Mouse (Mus musculus) MEL (cell line): Measurements from ENCODE around the gene Smad6. TPM values are rescaled to one million over a fixed set of nuclear protein-coding genes. Genes with fewer than 3 reads are reported as not detected.

Experiments
- DNase-seq: peaks from one replicate; pipeline ENCODE4 v3.0.0; 2011; ENCODE audit warnings: low read depth, low spot score
- H3K27ac ChIP-seq: 2 replicates; pipeline ENCODE4 v1.5.1; 2012; ENCODE audit warnings: low read depth, mild to moderate bottlenecking, control low read depth, low read length, moderate library complexity; ENCODE audit not compliant: control insufficient read depth
- H3K27me3 ChIP-seq, 2 experiments: fragments of 150-350 bp in 1 of 2; sonication (generic) in 1 of 2; 2 replicates each; pipeline ENCODE4 v1.6.1; 2012; ENCODE audit warnings: low read length in 2 of 2, mild to moderate bottlenecking in 2 of 2, improper control_type of control experiment in 1 of 2, moderate library complexity in 1 of 2; ENCODE audit not compliant: insufficient read depth in 2 of 2, control insufficient read depth in 1 of 2
- H3K36me3 ChIP-seq, 2 experiments: 2 replicates each; pipeline ENCODE4 v1.6.1; 2012 to 2014; ENCODE audit warnings: low read length in 2 of 2, improper control_type of control experiment in 1 of 2, inconsistent platforms in 1 of 2, mild to moderate bottlenecking in 1 of 2; ENCODE audit not compliant: insufficient read depth in 2 of 2, control insufficient read depth in 1 of 2
- H3K4me1 ChIP-seq, 2 experiments: fragments of 150-350 bp in 1 of 2; sonication (generic) in 1 of 2; 2 replicates each; pipeline ENCODE4 v1.6.1; 2012; ENCODE audit warnings: low read length in 2 of 2, improper control_type of control experiment in 1 of 2, mild to moderate bottlenecking in 1 of 2; ENCODE audit not compliant: insufficient read depth in 2 of 2, control insufficient read depth in 1 of 2
- H3K4me3 ChIP-seq, 2 experiments: fragments of 150-350 bp in 1 of 2; sonication (generic) in 1 of 2; 2 replicates each; pipeline ENCODE4 v1.5.1; 2012; ENCODE audit warnings: low read depth in 2 of 2, low read length in 2 of 2, mild to moderate bottlenecking in 2 of 2, moderate library complexity in 2 of 2, control low read depth in 1 of 2, improper control_type of control experiment in 1 of 2; ENCODE audit not compliant: control insufficient read depth in 1 of 2, insufficient read depth in 1 of 2
- H3K79me2 ChIP-seq: 2 replicates; pipeline ENCODE4 v1.6.1; 2012; ENCODE audit warnings: mild to moderate bottlenecking, low read length, moderate library complexity; ENCODE audit not compliant: control insufficient read depth, poor library complexity, insufficient read depth
- H3K9ac ChIP-seq: 2 replicates; pipeline ENCODE4 v1.6.1; 2012; ENCODE audit warnings: low read depth, mild to moderate bottlenecking, control low read depth, low read length, moderate library complexity; ENCODE audit not compliant: control insufficient read depth, poor library complexity, severe bottlenecking
- H3K9me3 ChIP-seq: fragments of 150-350 bp; sonication (generic); replicated peaks from 2 replicates; pipeline ENCODE4 v1.6.1; 2012; ENCODE audit warnings: mild to moderate bottlenecking, low read length, improper control_type of control experiment, moderate library complexity; ENCODE audit not compliant: insufficient read depth
- CHD1 ChIP-seq: IDR thresholded peaks from 2 replicates; pipeline ENCODE4 v1.6.1; 2012; ENCODE audit warnings: low read depth, mild to moderate bottlenecking, inconsistent platforms, low read length, improper control_type of control experiment
- E2F4 ChIP-seq: IDR thresholded peaks from 2 replicates; pipeline ENCODE4 v1.6.1; 2011; ENCODE audit warnings: low read depth, low read length, improper control_type of control experiment, borderline replicate concordance
- GABPA ChIP-seq: IDR thresholded peaks from 2 replicates; pipeline ENCODE4 v1.6.1; 2012; ENCODE audit warnings: low read depth, mild to moderate bottlenecking, inconsistent platforms, low read length, improper control_type of control experiment, moderate library complexity
- GATA1 ChIP-seq: IDR thresholded peaks from 2 replicates; pipeline ENCODE4 v1.6.1; 2011; ENCODE audit warnings: low read depth, low read length, improper control_type of control experiment
- HCFC1 ChIP-seq: IDR thresholded peaks from 2 replicates; pipeline ENCODE4 v1.6.1; 2012; ENCODE audit warnings: low read depth, mild to moderate bottlenecking, inconsistent platforms, low read length, improper control_type of control experiment, moderate library complexity
- MAFK ChIP-seq: IDR thresholded peaks from 2 replicates; pipeline ENCODE4 v1.6.1; 2011; ENCODE audit warnings: low read depth, mild to moderate bottlenecking, low read length, improper control_type of control experiment, borderline replicate concordance
- MAZ ChIP-seq: IDR thresholded peaks from 2 replicates; pipeline ENCODE4 v1.6.1; 2012; ENCODE audit warnings: low read depth, mild to moderate bottlenecking, inconsistent platforms, low read length, improper control_type of control experiment
- MXI1 ChIP-seq: IDR thresholded peaks from 2 replicates; pipeline ENCODE4 v1.6.1; 2011; ENCODE audit warnings: mild to moderate bottlenecking, low read depth, low read length, improper control_type of control experiment
- NELFE ChIP-seq: IDR thresholded peaks from 2 replicates; pipeline ENCODE4 v1.6.1; 2011; ENCODE audit warnings: low read depth, low read length, improper control_type of control experiment
- POLR2A ChIP-seq, 2 experiments: IDR thresholded peaks; 2 replicates each; pipeline ENCODE4 v1.6.1; 2011 to 2012; ENCODE audit warnings: low read length in 2 of 2, mild to moderate bottlenecking in 2 of 2, control low read depth in 1 of 2, improper control_type of control experiment in 1 of 2, low read depth in 1 of 2, moderate library complexity in 1 of 2; ENCODE audit not compliant: control insufficient read depth in 1 of 2, insufficient read depth in 1 of 2, poor library complexity in 1 of 2
- POLR2AphosphoS5 ChIP-seq: IDR thresholded peaks from 2 replicates; pipeline ENCODE4 v1.6.1; 2012; ENCODE audit warnings: low read depth, borderline replicate concordance, mild to moderate bottlenecking, inconsistent platforms, low read length, moderate library complexity, mixed read lengths
- RAD21 ChIP-seq: IDR thresholded peaks from 2 replicates; pipeline ENCODE4 v1.6.1; 2011; ENCODE audit warnings: mild to moderate bottlenecking, low read depth, low read length, improper control_type of control experiment
- RCOR1 ChIP-seq: IDR thresholded peaks from 2 replicates; pipeline ENCODE4 v1.6.1; 2012; ENCODE audit warnings: low read depth, mild to moderate bottlenecking, inconsistent platforms, low read length, improper control_type of control experiment
- TBP ChIP-seq: IDR thresholded peaks from 2 replicates; pipeline ENCODE4 v1.8.0; 2011; ENCODE audit warnings: low read depth, low read length, improper control_type of control experiment
- USF1 ChIP-seq: IDR thresholded peaks from 2 replicates; pipeline ENCODE4 v1.6.1; 2014; ENCODE audit warnings: low read depth, mild to moderate bottlenecking, inconsistent platforms, low read length, improper control_type of control experiment, moderate library complexity
- USF2 ChIP-seq, 2 experiments: IDR thresholded peaks; 2 replicates each; pipeline ENCODE4 v1.6.1; 2011 to 2012; ENCODE audit warnings: improper control_type of control experiment in 2 of 2, low read length in 2 of 2, borderline replicate concordance in 1 of 2, inconsistent platforms in 1 of 2, low read depth in 1 of 2, mild to moderate bottlenecking in 1 of 2; ENCODE audit not compliant: insufficient read depth in 1 of 2
- ZC3H11A ChIP-seq: IDR thresholded peaks from 2 replicates; pipeline ENCODE4 v1.6.1; 2012; ENCODE audit warnings: low read depth, mild to moderate bottlenecking, inconsistent platforms, low read length, improper control_type of control experiment
- ZKSCAN1 ChIP-seq: IDR thresholded peaks from 2 replicates; pipeline ENCODE4 v1.6.1; 2012; ENCODE audit warnings: low read depth, mild to moderate bottlenecking, inconsistent platforms, low read length, improper control_type of control experiment, moderate library complexity
- ZMIZ1 ChIP-seq: IDR thresholded peaks from 2 replicates; pipeline ENCODE4 v1.6.1; 2012; ENCODE audit warnings: low read depth, mild to moderate bottlenecking, inconsistent platforms, low read length, improper control_type of control experiment, moderate library complexity
- ZNF384 ChIP-seq: IDR thresholded peaks from 2 replicates; pipeline ENCODE4 v1.6.1; 2012; ENCODE audit warnings: low read depth, mild to moderate bottlenecking, inconsistent platforms, low read length, improper control_type of control experiment
- polyA plus RNA-seq, 2 experiments: library from polyadenylated mRNA; stranded (reverse) in 1 of 2; unstranded in 1 of 2; fragments of >175 nt in 1 of 2; fragments of >200 nt in 1 of 2; gene quantifications; 2 replicates each; pipeline versions ENCODE4 v1.2.1 to v1.2.4; 2012; ENCODE audit warnings: low replicate concordance in 2 of 2, low read depth in 1 of 2; ENCODE audit not compliant: insufficient read length in 2 of 2, insufficient read depth in 1 of 2, missing spikeins in 1 of 2
- total RNA-seq: library from RNA; depleted of rRNA; stranded (reverse); fragments of 300-350 nt; gene quantifications from 2 replicates; pipeline ENCODE4 v1.2.3, GENCODE M21; 2012

Gene Smad6
- total and polyA plus RNA-seq, 3 experiments: 2.2 to 3.9 TPM; not detected in 1

DNA sequence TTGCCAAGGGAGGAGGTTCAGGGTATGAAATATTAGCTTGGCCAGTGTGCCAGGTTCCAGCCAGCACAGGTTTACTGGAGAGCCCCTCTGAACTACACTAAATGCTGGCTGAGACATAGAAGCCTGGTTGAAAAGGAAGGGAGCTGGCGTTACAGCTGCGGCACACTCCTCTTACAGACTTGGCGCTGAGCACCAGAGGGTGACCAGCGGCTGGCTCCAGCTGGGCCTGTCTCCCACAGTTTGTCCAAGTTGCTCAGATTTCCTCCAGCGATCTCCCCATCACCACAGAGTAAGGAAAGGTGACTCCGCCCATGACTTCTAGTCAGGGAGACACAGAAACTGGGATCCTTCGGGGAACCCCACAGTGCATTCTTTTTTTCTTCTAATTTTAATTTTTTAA, 95.5 kb downstream of the Smad6 start:
- no peak for DNase-seq

DNA sequence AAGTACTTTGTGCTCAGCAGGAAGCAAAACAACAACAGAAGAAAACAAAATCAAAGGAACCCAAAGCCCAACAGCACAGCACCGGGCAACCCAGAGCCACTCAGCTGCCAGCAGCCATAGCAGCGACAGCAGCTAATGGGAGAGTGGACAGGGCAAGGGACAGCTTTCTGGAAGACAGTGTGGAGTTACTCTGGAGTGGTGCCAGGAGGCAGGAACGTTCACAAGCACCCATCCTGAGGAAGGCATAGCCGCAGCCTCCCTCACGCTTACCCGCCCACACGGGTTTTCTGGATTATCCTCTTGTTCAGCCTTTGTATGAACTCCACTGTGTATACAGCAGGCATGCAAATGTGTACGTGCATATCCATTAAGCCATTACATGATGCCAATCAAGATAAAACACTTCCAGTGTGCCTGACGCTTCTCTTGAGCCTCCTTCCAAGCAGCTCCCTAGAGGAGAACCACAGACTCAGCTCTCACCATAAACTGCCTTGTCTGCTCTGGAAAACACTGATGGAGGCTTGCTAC, 98.6 kb downstream of the Smad6 start:
- Histone ChIP-seq H3K36me3 (peaks cover 0 to 11% of the 10 kb centered on the region in 2 experiments; a peak in 2 of 4 replicates), H3K9me3 (no peaks in the 10 kb centered on the region), H3K27me3 (peaks cover 0 to 1% of the 10 kb centered on the region in 2 experiments; a peak in 1 of 4 replicates), H3K9ac (no peak overlapping the region), H3K4me1 (peaks cover 0 to 17% of the 10 kb centered on the region in 2 experiments; a peak in 2 of 4 replicates), H3K79me2 (no peaks in the 10 kb centered on the region), H3K4me3 (no peak overlapping the region), H3K27ac (no peak overlapping the region)
- TF ChIP-seq ZNF384: no peak
- TF ChIP-seq GATA1: no peak
- TF ChIP-seq NELFE: no peak
- TF ChIP-seq E2F4: no peak
- TF ChIP-seq MXI1: no peak
- TF ChIP-seq MAFK: no peak
- DNase-seq: no peak

More for the DNA sequence above, 95.5 kb downstream of the Smad6 start:
- no peak overlapping the region for H3K9ac ChIP-seq
- H3K36me3 ChIP-seq: 0 out of 4 replicates have a peak, but pooled peaks cover 0 to 2% of the 10 kb centered on the region in 2 experiments
- TF ChIP-seq CHD1: no peak
- no peak for TF ChIP-seq TBP
- no peak for TF ChIP-seq POLR2AphosphoS5
- no peak for TF ChIP-seq USF2 (IDR thresholded peaks at IDR 0.05; ENCODE audit: borderline replicate concordance in 1 of 2, insufficient read depth in 1 of 2, low read depth in 1 of 2, low read length in 2 of 2)
- TF ChIP-seq ZKSCAN1: no peak
- no peak for TF ChIP-seq RAD21
- no peak for TF ChIP-seq GABPA
- TF ChIP-seq ZMIZ1: no peak
- H3K79me2 ChIP-seq: no peaks in the 10 kb centered on the region
- no peaks in the 10 kb centered on the region for H3K9me3 ChIP-seq
- peaks cover 0 to 5% of the 10 kb centered on the region in 2 experiments; a peak in 1 of 4 replicates for H3K4me1 ChIP-seq
- peaks cover 0 to 1% of the 10 kb centered on the region in 2 experiments; a peak in 1 of 4 replicates for H3K27me3 ChIP-seq
- no peak overlapping the region for H3K27ac ChIP-seq
- no peak overlapping the region for H3K4me3 ChIP-seq

DNA sequence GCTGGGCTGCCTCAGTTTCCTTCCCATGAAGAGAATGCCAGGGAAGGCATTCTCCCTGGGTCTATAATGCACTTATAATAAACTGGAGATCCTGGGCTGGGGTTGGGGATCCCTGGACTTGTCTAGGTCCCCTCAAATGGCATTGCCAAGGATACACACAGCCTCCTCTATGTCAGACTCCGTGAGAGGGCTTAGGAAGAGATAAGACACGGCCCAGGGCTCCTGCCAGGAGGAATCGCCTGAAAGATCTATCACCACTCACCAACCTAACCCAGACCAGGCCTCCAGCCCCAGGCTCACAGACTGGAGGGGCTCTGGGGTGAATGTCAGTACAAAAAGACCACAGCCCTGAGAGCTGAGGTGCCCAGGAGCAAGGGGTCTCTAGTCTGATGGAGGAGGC, 102.2 kb downstream of the Smad6 start:
- Histone ChIP-seq H3K4me3 (no peak overlapping the region), H3K9ac (peak overlapping the region; percentile 7; the same call in 1 of the 2 replicates), H3K9me3 (no peaks in the 10 kb centered on the region), H3K27ac (no peak overlapping the region), H3K79me2 (no peaks in the 10 kb centered on the region), H3K4me1 (peaks cover 0 to 17% of the 10 kb centered on the region in 2 experiments; a peak in 2 of 4 replicates), H3K27me3 (peaks cover 0 to 1% of the 10 kb centered on the region in 2 experiments; a peak in 1 of 4 replicates), H3K36me3 (peaks cover 0 to 11% of the 10 kb centered on the region in 2 experiments; a peak in 2 of 4 replicates)
- DNase-seq: peak; percentile 38
- TF ChIP-seq ZC3H11A (no peak), MAFK (no peak), POLR2A (IDR thresholded peaks at IDR 0.05; ENCODE audit: control insufficient read depth in 1 of 2, insufficient read depth in 1 of 2, low read depth in 1 of 2, low read length in 2 of 2, poor library complexity in 1 of 2) (no peak), RCOR1 (no peak), MAZ (no peak), USF1 (no peak), HCFC1 (no peak), NELFE (no peak)
